Mouse (Mus musculus) fibroblast of lung, adult 2 months (primary cell): Measurements from ENCODE around the gene Hnrnpm.
A peak's percentile ranks its signal among the peaks of the same experiment; 100 is the strongest.
"Not testable (repeated sequence)": the region's sequence is repeated elsewhere in the genome, so short reads cannot be mapped to it uniquely, and the experiment has no call there.

Source experiments
- DNase-seq: peaks from one replicate; pipeline ENCODE4 v3.0.0-alpha.2; 2011; ENCODE audit warnings: low read depth

Hnrnpm gene

DNA sequence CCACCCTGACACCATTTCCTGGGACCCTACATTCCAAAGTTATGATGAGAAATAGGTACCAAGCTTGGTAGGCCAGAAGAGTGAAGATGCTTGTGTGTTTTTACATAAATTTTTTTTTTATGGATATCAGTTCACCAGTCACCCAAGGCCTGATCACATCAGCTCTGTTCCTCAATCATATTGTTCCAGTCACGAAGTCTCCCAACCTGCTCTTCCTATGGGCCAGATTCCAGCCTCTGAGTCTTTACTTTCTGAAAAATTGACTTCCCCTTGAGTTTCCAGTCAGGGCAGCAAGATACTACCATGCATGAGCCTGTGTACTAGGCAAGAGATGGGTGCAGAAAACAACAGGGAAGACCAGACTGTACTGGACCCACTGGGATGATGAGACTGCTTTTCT, at the start of gene Hnrnpm:
Gene Hnrnpm, minus strand, starts transcription at position 101 of the 400 bp plus-strand sequence.
- no peak for DNase-seq

GRCm38 (mm10) chr17:33733526-33733925, 46.9 kb upstream of the Hnrnpm start:
- DNase-seq = not testable (repeated sequence)

DNA sequence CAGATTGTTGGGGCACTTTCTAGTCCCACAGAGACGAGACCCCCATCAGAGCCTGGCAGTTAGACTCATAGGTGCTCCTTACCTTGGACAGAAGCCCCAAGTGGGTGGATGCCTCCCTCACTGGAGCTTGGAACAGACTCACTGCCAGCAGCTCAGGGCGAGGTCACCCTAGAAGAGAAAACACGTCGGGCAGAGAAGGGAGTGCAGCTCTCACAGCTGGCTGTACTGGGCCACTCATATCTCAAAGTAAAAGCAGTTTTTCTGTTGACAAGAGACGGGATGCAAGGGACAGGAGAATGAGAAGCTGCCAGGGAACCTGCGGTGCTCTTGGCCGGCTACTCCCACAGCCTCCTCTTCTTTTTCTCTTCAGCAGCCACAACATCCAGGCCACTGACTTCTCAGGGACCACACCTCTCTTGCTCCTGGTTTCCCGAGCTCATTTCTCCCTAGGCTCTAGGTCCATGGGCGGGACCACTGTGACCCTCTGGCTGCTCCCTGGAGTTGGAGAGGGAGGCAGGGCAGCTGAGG, 46.0 kb upstream of the Hnrnpm start:
- not testable (repeated sequence) for DNase-seq

GRCm38 (mm10) chr17:33729215-33729614, 42.6 kb upstream of the Hnrnpm start:
- no peak for DNase-seq

DNA sequence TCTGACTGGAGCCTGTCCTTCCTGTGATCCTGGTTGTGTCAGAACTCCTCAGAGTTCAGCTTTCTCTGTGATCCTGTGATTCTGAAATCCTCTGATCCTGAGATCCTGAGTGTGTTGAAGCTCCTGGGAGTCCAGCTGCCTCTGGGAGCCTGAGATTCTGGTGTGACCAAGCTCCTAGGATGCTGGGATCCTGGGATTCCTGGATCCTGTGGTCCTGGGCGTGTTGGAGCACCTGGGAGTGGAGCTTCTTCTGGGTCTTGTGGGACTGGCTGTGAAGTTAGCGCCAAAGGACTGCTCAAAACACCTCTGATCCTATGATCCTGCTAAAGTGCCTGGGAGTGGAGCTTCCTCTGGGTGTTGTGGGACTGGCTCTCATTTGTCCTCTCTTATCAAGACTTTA, 41.7 kb upstream of the Hnrnpm start:
- DNase-seq = no peak

DNA sequence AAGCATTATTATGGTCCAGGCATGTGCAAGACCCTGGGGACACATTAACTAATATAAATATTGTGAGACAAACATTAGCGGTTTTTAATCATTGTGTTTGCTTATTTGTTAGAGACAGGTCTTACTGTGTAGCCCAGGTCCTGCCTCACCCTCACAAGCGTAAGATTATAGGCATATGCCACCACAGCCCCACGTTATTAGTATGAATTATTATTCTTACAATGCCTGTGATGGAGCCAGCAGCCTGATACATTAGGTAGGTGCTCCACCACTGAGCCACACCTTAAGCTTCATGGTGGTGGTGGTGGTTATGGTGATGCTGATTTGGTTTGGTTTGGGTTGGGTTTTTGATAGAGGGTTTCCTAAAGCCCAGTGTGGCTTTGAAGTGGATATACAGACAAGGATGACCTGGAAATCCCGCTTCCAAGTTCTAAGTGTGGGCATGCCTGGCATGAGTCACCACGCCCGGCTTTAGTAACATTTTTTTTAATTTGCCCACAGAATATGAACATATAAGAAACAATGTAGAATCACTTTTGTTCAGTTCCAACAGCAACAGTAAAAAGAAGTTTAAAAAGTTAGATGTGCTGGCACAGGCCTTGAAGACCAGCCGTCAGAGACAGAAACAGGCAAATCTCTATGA, 33.2 kb upstream of the Hnrnpm start:
- DNase-seq = no peak

DNA sequence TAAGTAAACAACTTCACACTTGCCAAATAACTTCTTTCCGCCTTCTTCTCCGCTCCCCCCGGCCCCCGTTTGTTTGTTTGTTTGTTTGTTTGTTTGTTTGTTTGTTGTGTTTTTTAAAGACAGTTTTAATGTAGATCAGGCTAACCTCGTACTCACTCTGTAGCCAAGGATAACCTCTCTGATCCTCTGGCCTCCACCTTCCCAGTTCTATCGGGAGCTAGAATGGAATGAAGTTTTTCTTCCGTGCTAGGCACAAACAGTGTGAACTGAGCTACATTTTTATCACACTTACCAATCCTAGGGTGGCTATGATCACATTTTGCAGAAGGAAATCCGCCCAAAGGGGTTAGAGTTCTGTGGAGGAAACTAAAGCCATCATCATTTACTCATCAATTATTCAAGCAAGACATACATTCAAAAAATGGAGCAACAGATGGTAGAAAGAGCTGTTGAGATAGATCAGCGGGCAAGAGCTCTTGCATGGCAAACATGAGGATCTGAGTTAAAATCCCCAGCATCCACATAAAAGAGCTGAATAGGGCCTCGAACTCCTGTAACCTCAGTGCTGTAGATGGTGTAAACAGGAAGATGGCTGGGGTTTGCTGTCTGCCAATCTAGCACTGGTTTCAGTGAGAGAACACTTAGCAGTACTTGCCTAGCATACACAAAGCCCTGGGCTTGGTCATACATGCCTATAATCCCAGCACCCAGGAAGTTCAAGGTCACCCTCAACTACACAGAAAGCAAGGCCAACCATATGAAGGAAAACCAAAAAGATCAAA, 32.5 kb upstream of the Hnrnpm start:
- DNase-seq = no peak

GRCm38 (mm10) chr17:33718384-33718881, 31.8 kb upstream of the Hnrnpm start, which contains the start of gene March2:
TSS of gene March2 (minus strand) at chr17:33718670.
- peak; percentile 88 for DNase-seq

DNA sequence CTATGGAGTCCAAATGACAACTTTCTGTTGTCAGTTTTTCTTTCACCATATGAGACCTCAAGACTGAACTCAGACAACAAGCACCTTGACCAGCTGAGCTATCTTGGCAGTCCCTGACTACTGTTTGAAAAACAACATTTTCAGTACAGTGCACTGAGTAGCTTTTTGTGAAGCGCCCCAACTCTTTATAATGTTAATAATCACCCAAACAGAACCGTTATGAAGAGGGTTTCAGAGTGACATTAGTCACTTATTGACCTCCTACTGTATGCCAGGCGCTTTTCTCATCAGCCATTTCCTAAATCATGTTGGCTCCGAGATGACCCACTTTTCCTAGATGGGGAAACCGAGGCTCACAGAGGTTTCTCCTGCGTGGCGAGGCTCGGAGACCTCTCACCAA, 31.3 kb upstream of the Hnrnpm start:
- no peak for DNase-seq

DNA sequence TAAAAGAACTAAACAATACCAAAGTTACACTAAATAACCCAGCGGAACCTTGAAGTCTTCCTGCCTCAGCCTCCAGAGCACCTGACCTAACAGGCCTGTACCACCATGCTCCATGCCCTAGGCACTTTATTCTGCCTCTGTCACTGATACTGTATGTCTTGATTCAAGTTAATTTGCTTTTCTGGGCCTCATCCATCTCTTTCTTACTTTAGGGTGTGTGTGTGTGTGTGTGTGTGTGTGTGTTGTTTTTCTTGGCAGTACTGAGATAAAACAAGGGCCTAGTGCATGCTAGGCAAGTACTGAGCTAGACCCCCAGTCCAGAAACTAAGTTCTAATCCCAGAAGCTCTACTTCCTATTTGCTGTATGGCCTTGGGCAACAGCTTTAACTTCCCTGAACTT, 30.6 kb upstream of the Hnrnpm start:
- no peak for DNase-seq

DNA sequence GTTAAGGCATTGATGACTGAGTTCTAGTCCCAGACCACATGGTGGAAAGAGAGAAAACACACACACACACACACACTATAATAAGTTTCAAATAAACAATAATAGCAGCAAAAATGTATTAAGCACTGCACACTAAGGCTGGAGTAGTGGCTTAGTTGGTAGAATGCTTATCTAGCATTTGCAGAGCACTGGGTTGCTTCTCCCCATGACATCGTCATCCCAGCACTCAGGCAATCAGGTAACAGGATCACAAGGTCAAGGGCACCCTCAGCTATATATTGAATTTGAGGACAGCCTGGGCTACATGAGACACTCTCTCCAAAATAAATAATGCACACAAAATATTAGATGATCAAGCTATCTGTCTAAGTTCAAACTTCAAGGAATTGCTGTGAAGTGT, 28.1 kb upstream of the Hnrnpm start:
- no peak for DNase-seq

DNA sequence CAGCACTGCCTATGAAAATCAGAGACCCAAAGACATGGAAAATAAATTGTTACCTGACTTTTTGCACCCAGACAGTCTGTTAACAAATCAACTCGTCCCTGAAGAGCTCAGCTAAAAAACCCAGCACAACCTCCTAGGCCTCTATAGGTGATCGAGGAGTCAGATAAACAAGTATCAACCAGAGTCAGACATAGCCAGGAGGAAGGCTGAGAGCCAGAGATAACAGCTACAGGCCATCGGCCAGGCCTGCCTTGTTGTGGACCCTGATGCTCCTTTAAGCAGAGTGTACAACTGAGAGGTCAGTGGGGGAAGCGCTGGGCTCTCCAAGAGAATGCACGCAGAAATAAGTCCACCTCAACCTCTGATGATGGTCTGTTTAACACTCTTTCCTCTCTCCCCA, 26.6 kb upstream of the Hnrnpm start:
- no peak for DNase-seq

DNA sequence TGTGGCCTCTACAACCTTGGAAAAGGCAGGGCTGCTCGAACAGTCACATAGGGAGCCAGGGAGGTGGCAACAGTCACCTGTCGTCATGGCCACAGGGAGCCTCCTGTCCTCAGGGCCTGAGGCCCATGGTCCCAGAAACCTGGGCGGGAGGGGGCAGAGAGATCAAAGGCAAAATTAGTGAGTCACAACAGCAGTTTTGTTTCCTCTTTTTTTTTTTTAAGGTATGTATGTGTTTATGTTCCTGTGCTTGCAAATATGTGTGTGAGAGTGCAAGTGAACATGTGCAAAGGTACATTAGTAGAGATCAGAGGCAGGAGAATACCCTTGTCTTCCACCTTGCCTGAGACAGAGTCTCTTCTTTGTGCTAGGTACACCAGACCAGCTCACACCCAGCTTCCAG, 23.2 kb upstream of the Hnrnpm start:
- no peak for DNase-seq

- no peak for DNase-seq
These were observed 16.4 kb upstream of the Hnrnpm start for GRCm38 (mm10) chr17:33703091-33703490.

DNA sequence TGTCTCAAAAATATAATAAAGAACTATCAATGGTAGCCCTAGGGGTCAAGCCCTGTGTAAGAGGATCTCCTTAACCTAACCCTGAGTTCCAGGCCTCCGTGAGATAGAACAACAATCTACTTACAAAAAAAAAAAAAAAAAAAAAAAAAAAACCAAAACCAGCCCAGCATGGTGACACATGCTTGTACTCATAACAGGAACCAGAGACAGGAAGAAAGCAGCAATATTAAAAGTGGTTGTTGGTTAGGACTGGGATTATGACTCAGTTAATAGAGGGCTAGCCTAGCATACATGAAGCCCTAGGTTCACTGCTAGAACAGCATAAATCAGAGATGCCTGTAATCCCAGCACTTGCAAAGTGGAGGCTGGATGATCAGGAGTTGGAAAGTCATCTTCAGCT, 15.5 kb upstream of the Hnrnpm start:
- no peak for DNase-seq

- DNase-seq = no peak
These were observed 8.8 kb upstream of the Hnrnpm start for GRCm38 (mm10) chr17:33695471-33695870.

- peak; percentile 89 for DNase-seq
These were observed 1.4 kb downstream of the Hnrnpm start for GRCm38 (mm10) chr17:33685249-33685653.

GRCm38 (mm10) chr17:33684671-33685231, 1.9 kb downstream of the Hnrnpm start:
- DNase-seq = peak; percentile 19

DNA sequence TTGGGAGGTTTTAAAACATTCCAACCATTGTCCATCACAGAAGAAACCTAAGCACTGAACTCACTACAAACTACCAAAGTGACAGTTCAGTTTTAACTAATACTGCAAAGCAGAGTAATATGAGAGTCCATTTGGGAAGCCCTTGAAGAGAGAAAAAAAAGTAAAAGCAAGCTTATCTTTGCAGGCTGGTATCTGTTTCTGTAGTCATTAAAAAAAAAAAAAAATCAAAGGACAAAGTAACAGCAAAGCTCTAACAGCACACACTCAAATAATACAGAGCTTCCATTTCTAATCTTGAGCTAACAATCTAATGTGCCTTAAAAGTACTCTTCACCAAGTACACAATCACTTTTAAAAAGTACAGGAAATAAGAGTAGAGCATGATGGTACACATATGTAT, 4.9 kb downstream of the Hnrnpm start:
- DNase-seq = no peak

GRCm38 (mm10) chr17:33678771-33679170, 7.9 kb downstream of the Hnrnpm start:
- no peak for DNase-seq

DNA sequence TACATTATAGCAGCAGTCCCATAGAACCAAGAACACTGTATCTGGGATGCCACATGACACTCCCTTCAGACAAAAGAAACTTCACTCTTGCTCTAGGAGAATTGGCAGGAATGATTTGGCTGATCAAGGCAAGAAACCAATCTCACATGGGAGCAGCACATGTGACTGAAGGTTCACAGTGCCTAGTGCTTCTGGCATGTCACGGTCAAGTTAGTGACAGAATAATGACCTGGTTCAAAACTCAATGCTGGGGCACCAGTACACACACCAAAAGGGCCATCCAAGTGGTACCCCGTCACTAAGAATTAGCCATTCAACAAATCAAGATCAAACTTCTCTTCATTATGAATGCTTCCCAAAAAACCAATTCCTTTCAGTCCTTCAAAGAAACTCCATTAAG, 10.6 kb downstream of the Hnrnpm start:
- DNase-seq = no peak

- DNase-seq = no peak
These were observed 11.2 kb downstream of the Hnrnpm start for GRCm38 (mm10) chr17:33675452-33675851.

DNA sequence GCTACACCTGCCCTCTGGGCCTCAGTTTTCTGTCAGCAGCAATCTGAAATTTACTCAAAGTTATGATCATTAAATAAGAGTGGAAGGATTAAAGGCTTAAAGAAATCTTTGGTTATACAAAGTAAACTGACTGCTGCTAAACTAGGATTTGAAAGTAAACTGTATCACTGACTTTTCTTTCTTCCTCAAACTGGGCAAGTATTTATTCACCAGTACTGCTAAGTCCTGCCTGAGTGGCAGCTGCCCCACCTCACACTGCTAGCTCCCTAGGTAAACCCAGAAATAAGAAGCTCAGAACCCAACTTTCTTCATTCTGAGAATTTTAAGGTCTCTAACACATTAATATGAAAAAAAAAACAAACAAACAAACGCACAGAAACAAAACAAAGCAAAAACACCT, 12.8 kb downstream of the Hnrnpm start:
- no peak for DNase-seq
